ENCODE assay signal across 28 mouse cellular contexts in genomic region chrX:101345456-101345855, GRCm38 (mm10). TPM values are rescaled to one million over a fixed set of nuclear protein-coding genes. Genes with fewer than 3 reads are reported as not detected.
"Had no signal": no experiment of that assay in that cellular context is flagged by ENCODE, and none has a peak within 500 bp of the region (broad histone marks: within the 10 kb centered on the region; RNA-seq: fewer than 3 reads in every experiment).

No protein-coding gene starts in this region.

- H3K27me3 ChIP-seq: heart, embryonic 15.5 days; hindbrain, embryonic 12.5 days; intestine, embryonic 15.5 days; limb, embryonic 13.5 days; liver, embryonic 12.5 days had no signal

- H3K36me3 ChIP-seq: heart, embryonic 13.5 days; heart, embryonic 15.5 days; hindbrain, embryonic 10.5 days; hindbrain, embryonic 12.5 days; intestine, embryonic 15.5 days; limb, embryonic 13.5 days; limb, embryonic 15.5 days; liver, embryonic 12.5 days had no signal

- H3K9me3 ChIP-seq: heart, embryonic 13.5 days; heart, embryonic 15.5 days; hindbrain, embryonic 10.5 days; hindbrain, embryonic 12.5 days; intestine, embryonic 15.5 days; limb, embryonic 13.5 days; limb, embryonic 15.5 days; liver, embryonic 12.5 days had no signal

- ATAC-seq: hindbrain, embryonic 16.5 days; inflammation-experienced regulatory T-cells, adult 6 months; intestine, embryonic 15.5 days; intestine, postnatal 0 days; liver, embryonic 12.5 days had no signal

- DNase-seq: gastrocnemius, postnatal 14 days; gastrocnemius, postnatal 36 days; heart, adult 11 months; heart, adult 2 months; heart, postnatal 14 days; heart, postnatal 36 days; kidney, adult 18-20 months; kidney, adult 8-10 months; kidney, postnatal 10 days; kidney, postnatal 25 days; kidney, postnatal 4 days had no signal

- H3K27ac ChIP-seq: heart, adult 2 months; heart, embryonic 13.5 days; heart, embryonic 15.5 days; hindbrain, embryonic 10.5 days; hindbrain, embryonic 12.5 days; hindbrain, embryonic 14.5 days; intestine, embryonic 15.5 days; layer of hippocampus, adult 2 months; left cerebral cortex, adult 2 months; limb, embryonic 13.5 days; limb, embryonic 15.5 days; liver, embryonic 12.5 days had no signal

- H3K4me2 ChIP-seq: heart, embryonic 11.5 days; heart, embryonic 13.5 days; heart, embryonic 15.5 days; hindbrain, embryonic 12.5 days; hindbrain, embryonic 14.5 days; intestine, embryonic 15.5 days; limb, embryonic 13.5 days; limb, embryonic 15.5 days; liver, embryonic 12.5 days had no signal

- H3K4me3 ChIP-seq: heart, adult 2 months; heart, embryonic 13.5 days; heart, embryonic 15.5 days; hindbrain, embryonic 10.5 days; hindbrain, embryonic 12.5 days; intestine, embryonic 15.5 days; layer of hippocampus, adult 2 months; left cerebral cortex, adult 2 months; limb, embryonic 13.5 days; limb, embryonic 15.5 days; liver, embryonic 12.5 days had no signal

- H3K4me1 ChIP-seq: heart, embryonic 13.5 days; heart, embryonic 15.5 days; hindbrain, embryonic 10.5 days; hindbrain, embryonic 12.5 days; intestine, embryonic 15.5 days; limb, embryonic 13.5 days; limb, embryonic 15.5 days; liver, embryonic 12.5 days had no signal

- H3K9ac ChIP-seq: heart, embryonic 13.5 days; heart, embryonic 15.5 days; hindbrain, embryonic 12.5 days; hindbrain, embryonic 14.5 days; intestine, embryonic 15.5 days; limb, embryonic 13.5 days; limb, embryonic 15.5 days; liver, embryonic 12.5 days had no signal

RNA-seq across cellular contexts. Expression of gene Gjb1, which starts 30.7 kb away (rescaled TPM):
- total RNA-seq: heart, adult 2 months; heart, postnatal 14 days; heart, postnatal 36 days had no signal
- polyA plus RNA-seq: heart, postnatal 0 days; hindbrain, embryonic 10.5 days; inflammation-experienced regulatory T-cells, adult 6 months; limb, embryonic 11.5 days; limb, embryonic 13.5 days had no signal
